ENCODE assay signal across 8 mouse cellular contexts in genomic region chr19:32485681-32486105, GRCm38 (mm10). TPM values are rescaled to one million over a fixed set of nuclear protein-coding genes. Genes with fewer than 3 reads are reported as not detected.
DNase-seq lines count a peak whose midpoint lies in the region; ATAC-seq and TF ChIP-seq lines count a peak whose summit lies in the region.

Gene Minpp1, plus strand, starts transcription at chr19:32485769.

- peaks cover 45% of the 10 kb centered on the region for H3K79me2 ChIP-seq in C2C12 (ENCODE audit: control insufficient read depth, insufficient read depth)

- H3K9me3 ChIP-seq in heart, embryonic 10.5 days, result no peaks in the 10 kb centered on the region
- H3K9me3 ChIP-seq in kidney, embryonic 15.5 days (replicated peaks), result no peaks in the 10 kb centered on the region
- no peaks in the 10 kb centered on the region for H3K9me3 ChIP-seq in liver, embryonic 11.5 days (ENCODE audit: control insufficient read depth, low read length)
- no peaks in the 10 kb centered on the region for H3K9me3 ChIP-seq in stomach, embryonic 14.5 days (ENCODE audit: control insufficient read depth, low read depth, low read length)

- no peaks in the 10 kb centered on the region for H3K27me3 ChIP-seq in C2C12 (ENCODE audit: control insufficient read depth, insufficient read depth, insufficient read length)
- H3K27me3 ChIP-seq in heart, embryonic 10.5 days (ENCODE audit: insufficient read depth, poor library complexity, severe bottlenecking), result no peaks in the 10 kb centered on the region
- no peaks in the 10 kb centered on the region for H3K27me3 ChIP-seq in kidney, embryonic 15.5 days
- H3K27me3 ChIP-seq in liver, embryonic 11.5 days (replicated peaks; ENCODE audit: control insufficient read depth, insufficient read depth, low read length), result no peaks in the 10 kb centered on the region
- no peaks in the 10 kb centered on the region for H3K27me3 ChIP-seq in stomach, embryonic 14.5 days (ENCODE audit: control insufficient read depth, insufficient read depth, low read length)

- DNase-seq in brain, adult 2 months (ENCODE audit: low read depth, low spot score), result peak; percentile 91
- DNase-seq in heart, embryonic 10.5 days (ENCODE audit: low spot score), result peak; percentile 93
- DNase-seq in liver, embryonic 11.5 days (ENCODE audit: low spot score), result peak; percentile 93
- DNase-seq in naive thymus-derived CD4-positive, alpha-beta T cell, adult 2 months (ENCODE audit: low read depth), result peak; percentile 90

- H3K36me3 ChIP-seq in C2C12 (ENCODE audit: control insufficient read depth, insufficient read depth), result peaks cover 7% of the 10 kb centered on the region
- H3K36me3 ChIP-seq in heart, embryonic 10.5 days, result no peaks in the 10 kb centered on the region
- H3K36me3 ChIP-seq in kidney, embryonic 15.5 days, result no peaks in the 10 kb centered on the region
- H3K36me3 ChIP-seq in liver, embryonic 11.5 days (ENCODE audit: control insufficient read depth, insufficient read depth, low read length), result no peaks in the 10 kb centered on the region
- no peaks in the 10 kb centered on the region for H3K36me3 ChIP-seq in stomach, embryonic 14.5 days (ENCODE audit: control insufficient read depth, insufficient read depth, low read length)

- TF ChIP-seq POLR2A in embryonic fibroblast, embryonic 13.5 days (IDR thresholded peaks at IDR 0.05; ENCODE audit: low read depth, low read length), result peak; percentile 78

- H3K4me2 ChIP-seq in kidney, embryonic 15.5 days, result peak within 1 kb of the TSS; percentile 73
- peak within 1 kb of the TSS; percentile 83 for H3K4me2 ChIP-seq in liver, embryonic 11.5 days
- H3K4me2 ChIP-seq in stomach, embryonic 14.5 days (replicated peaks; ENCODE audit: low read depth, low read length), result peak within 1 kb of the TSS; percentile 85

- peak; percentile 93 for ATAC-seq in kidney, embryonic 15.5 days (replicated peaks; ENCODE audit: low FRiP score)
- ATAC-seq in liver, embryonic 11.5 days (replicated peaks; ENCODE audit: low FRiP score), result peak; percentile 85
- ATAC-seq in stomach, embryonic 14.5 days (ENCODE audit: insufficient number of reproducible peaks, insufficient read depth, low FRiP score, low read depth), result peak; percentile 90

- WGBS in heart, embryonic 10.5 days, result under 1% methylated on average over 61 of the region's 64 CpGs
- WGBS in kidney, embryonic 15.5 days, result under 1% methylated on average over 64 of the region's 64 CpGs
- WGBS in liver, embryonic 11.5 days, result under 1% methylated on average over 64 of the region's 64 CpGs
- WGBS in stomach, embryonic 14.5 days, result under 1% methylated on average over 64 of the region's 64 CpGs

- H3K4me3 ChIP-seq in C2C12 (ENCODE audit: insufficient read depth, poor library complexity, severe bottlenecking), result peak within 1 kb of the TSS; percentile 63
- H3K4me3 ChIP-seq in embryonic fibroblast, embryonic 13.5 days (ENCODE audit: insufficient read depth, low read length), result peak within 1 kb of the TSS; percentile 97
- H3K4me3 ChIP-seq in heart, embryonic 10.5 days, result peak within 1 kb of the TSS; percentile 83
- peak within 1 kb of the TSS; percentile 59 for H3K4me3 ChIP-seq in kidney, embryonic 15.5 days (replicated peaks)
- peak within 1 kb of the TSS; percentile 89 for H3K4me3 ChIP-seq in liver, embryonic 11.5 days (ENCODE audit: low read depth, low read length)
- H3K4me3 ChIP-seq in stomach, embryonic 14.5 days (ENCODE audit: low read depth, low read length), result peak within 1 kb of the TSS; percentile 57

- no peaks in the 10 kb centered on the region for H3K4me1 ChIP-seq in embryonic fibroblast, embryonic 13.5 days (ENCODE audit: control insufficient read depth, insufficient read depth, low read length)
- H3K4me1 ChIP-seq in heart, embryonic 10.5 days, result peaks cover 19% of the 10 kb centered on the region
- H3K4me1 ChIP-seq in kidney, embryonic 15.5 days, result peaks cover 21% of the 10 kb centered on the region
- H3K4me1 ChIP-seq in liver, embryonic 11.5 days (replicated peaks; ENCODE audit: control insufficient read depth, insufficient read depth, low read length), result peaks cover 28% of the 10 kb centered on the region
- peaks cover 10% of the 10 kb centered on the region; the same call in 1 of the 2 replicates for H3K4me1 ChIP-seq in stomach, embryonic 14.5 days (ENCODE audit: control insufficient read depth, insufficient read depth, low read length)

- H3K9ac ChIP-seq in kidney, embryonic 15.5 days, result peak within 1 kb of the TSS; percentile 56
- peak within 1 kb of the TSS; percentile 92 for H3K9ac ChIP-seq in liver, embryonic 11.5 days (ENCODE audit: low read depth, low read length)
- H3K9ac ChIP-seq in stomach, embryonic 14.5 days (replicated peaks; ENCODE audit: low read depth, low read length), result peak within 1 kb of the TSS; percentile 57

- H3K27ac ChIP-seq in embryonic fibroblast, embryonic 13.5 days (ENCODE audit: insufficient read depth, low read length), result peak within 1 kb of the TSS; percentile 34
- peak within 1 kb of the TSS; percentile 92 for H3K27ac ChIP-seq in heart, embryonic 10.5 days
- peak within 1 kb of the TSS; percentile 91 for H3K27ac ChIP-seq in kidney, embryonic 15.5 days
- H3K27ac ChIP-seq in liver, embryonic 11.5 days (ENCODE audit: low read depth, low read length), result peak within 1 kb of the TSS; percentile 83
- peak within 1 kb of the TSS; percentile 82 for H3K27ac ChIP-seq in stomach, embryonic 14.5 days (ENCODE audit: low read length)

- H3ac ChIP-seq in C2C12 (ENCODE audit: control insufficient read depth, insufficient read length, low read depth), result peak within 1 kb of the TSS; percentile 72

- no peak for TF ChIP-seq CTCF in C2C12 (IDR thresholded peaks at IDR 0.05; ENCODE audit: control insufficient read depth, insufficient read depth, insufficient read length)
- no peak for TF ChIP-seq CTCF in embryonic fibroblast, embryonic 13.5 days (IDR thresholded peaks at IDR 0.05; ENCODE audit: borderline replicate concordance, insufficient read depth, low read length)

- H3K79me3 ChIP-seq in C2C12 (ENCODE audit: low read depth), result peaks cover 24% of the 10 kb centered on the region

TF ChIP-seq in C2C12, 6 proteins besides CTCF, POLR2A, EP300 and RAD21:
- TF ChIP-seq MYOD1 (IDR thresholded peaks at IDR 0.05; ENCODE audit: control insufficient read depth, insufficient read length, low read depth), result no peak
- TF ChIP-seq MAX (IDR thresholded peaks at IDR 0.05), result peak; percentile 86
TF ChIP-seq in C2C12: peak in this region for 1.

RNA-seq across cellular contexts. Expression of gene Minpp1, which starts in this region (rescaled TPM):
- polyA plus RNA-seq in C2C12 (2012; fragmentation: generic; extraction: Trizol), result 30.4 TPM
- polyA plus RNA-seq in embryonic fibroblast, embryonic 13.5 days (2011; ENCODE audit: insufficient read length, low read depth, missing spikeins), result 50.8 and 53.2 TPM in 2 replicates
- 75.0 and 85.1 TPM in 2 replicates for polyA plus RNA-seq in heart, embryonic 10.5 days (2016; fragmentation: Nextera tagmentation; extraction: Ambion mirVana)
- polyA plus RNA-seq in kidney, embryonic 15.5 days (2015; fragmentation: Nextera tagmentation; extraction: Ambion mirVana), result 73.7 and 75.4 TPM in 2 replicates
- 137 and 153 TPM in 2 replicates for polyA plus RNA-seq in liver, embryonic 11.5 days (2014; fragmentation: Nextera tagmentation; extraction: Ambion mirVana)
- 58.2 and 60.2 TPM in 2 replicates for polyA plus RNA-seq in stomach, embryonic 14.5 days (2014; fragmentation: Nextera tagmentation; extraction: Ambion mirVana)

Comparison
In these comparisons a context has a peak if more than half of its experiments do, and no peak if none do; other contexts are left out.
1. Peak in every context shown above with its lines: DNase-seq, ATAC-seq, H3K4me3 ChIP-seq and H3K27ac ChIP-seq.
2. H3K27ac ChIP-seq: peak in every context shown above with its lines; median percentile 92 in heart, embryonic 10.5 days; 91 in kidney, embryonic 15.5 days; 83 in liver, embryonic 11.5 days; 82 in stomach, embryonic 14.5 days; 34 in embryonic fibroblast, embryonic 13.5 days.